Mouse (Mus musculus): Measurements from ENCODE around the gene Prkci.

The Prkci gene

DNA sequence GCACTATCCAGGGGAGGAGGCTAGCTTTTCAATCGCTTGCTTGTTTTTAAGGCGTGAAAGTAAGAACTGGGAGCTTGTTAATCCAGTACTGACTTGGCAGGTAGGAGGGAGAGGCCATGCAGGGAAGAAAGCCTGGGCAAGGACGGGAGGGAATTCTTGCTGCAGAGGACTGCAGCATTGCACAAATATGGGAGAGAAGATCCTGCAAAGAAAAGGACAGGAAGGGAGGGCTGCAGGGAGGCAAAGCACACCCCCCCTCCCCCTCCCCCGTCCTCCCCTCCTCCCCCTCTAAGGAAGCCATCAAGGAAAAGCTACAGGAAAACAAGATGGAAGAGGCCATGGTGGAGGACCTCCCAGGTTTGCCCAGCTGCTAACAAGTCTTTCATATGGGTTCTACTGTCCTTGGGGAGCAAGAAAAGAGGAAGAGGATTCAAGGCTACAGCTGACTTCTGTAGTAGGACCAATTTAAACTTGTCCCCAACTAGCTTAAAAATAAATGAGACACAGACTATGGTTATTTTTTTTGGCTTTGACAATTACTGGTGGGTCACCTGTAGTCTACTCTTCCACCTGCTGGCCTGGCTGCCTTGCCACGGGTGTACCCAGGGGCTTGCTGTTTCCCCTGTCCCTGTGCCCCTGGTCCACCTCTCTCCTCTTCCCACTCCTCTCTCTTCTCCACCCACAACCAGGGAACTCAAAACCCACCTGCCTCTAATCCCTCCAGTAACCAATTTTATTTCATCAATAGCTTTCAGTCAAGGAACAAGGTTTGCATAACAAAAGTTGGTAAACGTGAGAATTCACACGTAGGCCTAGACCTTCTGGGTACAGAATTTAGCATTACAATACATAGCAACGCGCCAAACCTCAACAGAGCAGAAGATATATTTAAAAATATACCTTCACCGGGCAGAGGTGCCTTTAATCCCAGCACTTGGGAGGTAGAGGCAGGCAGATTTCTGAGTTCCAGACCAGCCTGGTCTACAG is 93.5 kb downstream of the Prkci start:
- DNase-seq, result no peak

DNA sequence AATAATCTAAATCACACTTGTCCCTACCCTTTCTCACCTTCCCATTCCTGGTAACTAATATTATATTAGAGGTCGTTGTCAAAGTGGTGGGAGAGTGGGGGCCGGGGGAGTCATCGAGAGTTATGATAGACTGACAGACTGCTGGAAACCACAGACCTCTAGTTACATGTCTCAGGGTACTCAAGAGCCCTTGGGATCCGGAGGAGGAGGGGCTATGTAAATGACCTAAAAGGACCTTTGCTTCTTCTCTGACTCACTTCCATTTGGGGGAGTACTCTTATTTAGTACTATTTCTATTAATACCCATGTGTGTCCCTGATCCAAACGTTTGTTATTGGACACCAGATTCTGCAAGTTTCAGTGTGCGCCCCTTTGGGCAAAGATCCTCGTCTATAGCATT is 94.4 kb downstream of the Prkci start:
- DNase-seq, result peak; percentile 46 to 61

DNA sequence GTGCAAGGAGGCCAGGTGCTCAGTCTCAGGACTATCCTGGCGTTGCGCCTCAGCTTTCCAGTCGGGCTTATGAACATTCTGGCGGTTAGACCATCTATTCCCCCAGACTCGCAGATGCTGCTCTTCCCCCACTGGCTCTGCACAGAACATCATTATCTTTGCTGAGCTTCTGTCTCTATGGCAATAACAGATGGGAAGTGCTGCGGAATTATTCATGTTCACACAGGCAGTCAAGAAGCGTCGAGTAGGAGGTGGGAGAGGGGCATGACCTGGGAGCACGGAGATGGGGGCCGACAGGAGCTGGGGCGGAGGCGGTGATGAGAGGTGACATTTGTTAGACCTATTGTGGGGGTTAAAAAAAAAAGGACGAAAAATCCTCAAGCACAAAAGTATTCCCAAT is 97.6 kb downstream of the Prkci start:
- peak; percentile 33 to 34 for DNase-seq

DNA sequence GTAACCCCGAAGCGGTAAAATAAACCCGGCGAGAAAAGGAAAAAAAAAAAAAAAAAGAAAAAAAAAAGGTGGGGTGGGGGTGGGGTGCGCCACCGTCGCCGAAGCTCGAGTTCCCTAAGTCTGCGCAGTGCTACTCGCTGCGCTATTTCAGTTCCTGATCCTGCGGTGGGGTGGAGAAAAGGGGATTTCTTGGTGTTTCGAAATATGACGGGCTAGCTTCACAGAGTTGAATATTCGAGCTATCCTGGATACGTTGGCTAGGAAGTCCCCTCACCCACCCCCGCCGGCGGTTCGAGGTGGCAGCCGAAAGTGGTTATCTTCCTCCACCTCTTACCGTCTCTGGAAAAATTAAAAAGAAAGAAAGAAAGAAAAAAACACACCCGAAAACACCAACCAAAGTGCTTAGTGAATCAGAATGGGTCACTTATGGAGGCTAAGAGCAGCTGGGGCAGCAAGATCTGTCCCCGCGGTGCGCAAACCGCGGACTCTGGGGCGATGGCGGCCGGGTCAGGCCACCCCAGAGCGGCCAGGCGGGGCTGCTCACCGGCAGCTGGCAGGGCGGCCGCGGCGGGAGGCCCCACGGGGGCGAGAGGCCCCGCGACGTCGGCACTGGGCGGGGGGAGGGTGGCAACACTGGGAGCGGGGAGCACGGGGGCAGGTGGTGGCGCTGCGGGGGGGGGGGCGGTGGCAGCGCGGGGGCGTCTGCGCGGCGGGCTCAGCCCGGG is 98.2 kb downstream of the Prkci start:
- DNase-seq, result peak; percentile 84 to 87

DNA sequence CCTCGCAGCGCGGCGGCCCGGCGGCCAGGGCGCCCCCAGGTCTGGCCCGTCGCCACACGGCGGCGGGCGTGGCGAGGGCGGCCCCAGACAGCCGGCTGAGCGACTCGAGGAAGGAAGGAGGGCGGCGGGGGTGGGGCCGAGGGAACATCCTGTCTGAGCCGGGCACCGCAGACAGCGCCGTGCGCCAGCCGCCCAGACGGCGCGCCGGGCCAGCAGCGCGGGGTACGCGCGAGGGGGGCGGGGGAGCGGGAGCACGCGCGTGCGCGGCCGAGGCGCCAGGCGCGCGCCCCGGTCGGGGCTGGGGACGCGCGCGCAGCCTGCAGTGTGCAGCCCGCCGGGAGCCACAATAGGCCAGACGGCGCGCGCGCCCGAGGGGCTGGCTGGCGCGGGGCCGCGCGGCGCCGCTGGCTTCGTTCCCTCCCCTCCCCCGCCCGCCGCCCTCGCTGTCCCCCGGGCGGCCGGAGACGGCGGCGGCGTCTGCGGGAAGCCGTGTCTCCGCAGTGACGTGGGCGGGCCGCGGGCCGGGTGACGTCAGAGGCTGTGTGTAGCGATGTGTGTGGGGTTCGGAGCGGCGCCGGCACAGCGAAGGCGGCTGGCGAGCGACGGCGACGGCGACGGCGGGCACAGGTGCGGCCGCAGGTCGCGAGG is 99.1 kb downstream of the Prkci start, which contains the start of gene Skil:
Gene Skil (plus strand): TSS at position 528 of the 648 bp plus-strand sequence.
- peak; percentile 96 to 97 for DNase-seq

DNA sequence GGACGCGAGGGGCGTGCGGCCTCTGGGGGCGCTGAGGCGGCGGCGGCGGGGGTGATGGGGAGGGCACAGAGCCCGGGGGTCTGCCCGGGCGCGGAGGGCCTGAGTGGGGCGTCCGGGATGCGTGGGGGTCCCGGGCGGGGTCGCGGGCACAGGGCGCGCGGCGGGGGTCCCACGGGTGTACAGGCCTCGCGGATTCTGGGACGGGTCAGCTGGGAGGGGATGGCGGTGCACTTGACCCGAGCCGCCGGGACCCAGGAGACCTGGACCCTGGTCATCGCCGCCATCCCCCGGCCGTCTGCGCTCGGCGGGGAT is 99.6 kb downstream of the Prkci start:
- no peak for DNase-seq

DNA sequence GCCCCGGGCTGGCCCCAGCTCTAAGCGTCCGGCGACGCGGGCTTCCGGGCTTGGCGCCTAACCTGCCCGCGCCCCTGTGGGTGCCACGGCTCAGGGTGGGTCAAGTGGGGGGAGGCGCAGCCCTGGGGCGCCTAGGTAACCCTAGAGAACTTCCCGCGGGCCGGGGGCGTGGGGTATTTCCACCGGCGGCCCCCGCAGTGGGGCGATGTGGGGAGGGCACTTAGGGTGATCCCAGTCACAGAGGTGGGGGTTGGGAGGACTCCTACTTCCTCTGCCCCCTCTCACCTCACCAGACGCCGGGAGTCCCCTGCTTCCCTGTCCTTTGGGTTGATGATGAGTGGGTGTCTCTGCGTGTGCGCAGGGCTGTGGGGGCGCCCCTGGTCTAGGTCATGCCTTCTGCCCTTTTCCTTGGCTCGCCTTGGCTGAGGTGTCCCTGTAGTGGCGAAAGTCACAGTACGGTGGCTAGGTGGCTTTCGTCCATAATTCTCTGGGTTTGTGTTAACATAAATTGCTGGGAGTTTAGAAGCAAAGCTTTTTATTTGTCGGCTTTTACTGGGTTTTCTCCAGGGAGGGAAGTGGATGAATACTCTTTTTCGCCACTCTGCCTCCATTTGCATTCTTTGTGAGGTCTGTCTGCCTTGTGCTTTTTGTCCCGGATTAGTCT is 100.1 kb downstream of the Prkci start:
- DNase-seq, result peak; percentile 65

DNA sequence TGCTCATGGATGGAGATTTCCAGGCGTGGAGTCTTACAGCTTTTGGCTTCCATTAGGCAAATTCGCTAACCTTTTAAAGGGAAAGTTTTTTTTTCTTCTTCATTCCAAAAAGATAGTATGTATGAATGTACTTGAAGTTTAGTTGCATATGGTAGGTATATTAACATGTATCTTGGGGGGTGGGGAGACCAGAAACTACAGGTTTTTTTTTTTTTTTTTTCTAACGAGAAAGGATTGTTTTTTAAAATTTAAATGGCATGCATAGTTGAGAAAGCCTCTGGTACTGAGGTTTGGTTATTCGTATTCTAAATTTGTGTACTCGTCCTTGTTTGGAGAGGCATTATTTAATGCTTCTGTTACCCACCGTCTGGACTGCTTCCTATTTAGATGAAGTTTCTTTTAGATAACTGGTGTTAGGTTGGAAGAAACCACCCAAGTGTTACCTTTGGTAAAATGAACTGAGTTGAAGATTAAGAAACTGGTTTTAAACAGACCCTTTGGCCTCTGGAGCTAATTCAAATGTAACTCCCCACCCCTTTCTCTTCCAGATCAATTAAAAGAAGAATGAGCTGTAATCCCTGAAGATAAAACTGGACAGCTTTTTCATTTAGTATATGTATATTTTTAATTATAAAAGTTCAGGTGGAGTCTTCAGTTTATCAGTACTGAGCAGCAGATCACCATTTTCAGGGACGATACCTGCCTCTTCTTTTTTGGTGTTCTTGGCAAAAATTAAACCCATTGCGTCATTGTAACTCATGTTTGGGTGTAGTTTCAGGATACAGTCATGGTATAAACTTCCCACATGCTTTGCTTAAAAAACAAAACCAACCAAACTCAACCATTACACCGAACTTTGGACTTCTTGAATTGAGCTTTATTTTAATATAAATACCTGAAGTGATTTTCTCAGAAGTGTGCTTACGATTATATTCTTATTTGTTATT is 100.9 kb downstream of the Prkci start:
- no peak for DNase-seq

DNA sequence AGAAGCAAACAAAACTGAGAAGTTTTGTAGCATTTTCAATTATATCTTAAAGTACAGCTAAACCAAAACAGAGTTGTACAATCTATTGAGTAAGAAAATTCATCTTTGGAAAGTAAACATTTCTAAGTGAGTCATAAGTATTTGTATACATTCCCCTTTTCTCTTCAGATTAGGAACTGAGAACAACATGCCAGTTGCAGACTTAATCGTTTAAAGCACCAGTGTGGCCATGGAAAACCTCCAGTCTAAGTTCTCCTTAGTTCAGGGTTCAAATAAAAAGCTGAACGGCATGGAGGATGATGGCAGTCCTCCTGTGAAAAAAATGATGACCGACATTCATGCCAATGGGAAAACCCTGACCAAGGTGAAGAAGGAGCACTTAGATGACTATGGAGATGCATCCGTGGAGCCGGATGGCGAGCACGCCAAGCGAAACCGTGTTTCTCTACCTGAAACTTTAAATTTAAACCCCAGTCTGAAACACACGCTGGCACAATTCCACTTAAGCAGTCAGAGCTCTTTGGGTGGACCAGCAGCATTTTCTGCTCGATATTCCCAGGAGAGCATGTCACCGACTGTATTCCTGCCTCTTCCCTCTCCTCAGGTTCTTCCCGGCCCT is 101.7 kb downstream of the Prkci start:
- DNase-seq, result no peak

DNA sequence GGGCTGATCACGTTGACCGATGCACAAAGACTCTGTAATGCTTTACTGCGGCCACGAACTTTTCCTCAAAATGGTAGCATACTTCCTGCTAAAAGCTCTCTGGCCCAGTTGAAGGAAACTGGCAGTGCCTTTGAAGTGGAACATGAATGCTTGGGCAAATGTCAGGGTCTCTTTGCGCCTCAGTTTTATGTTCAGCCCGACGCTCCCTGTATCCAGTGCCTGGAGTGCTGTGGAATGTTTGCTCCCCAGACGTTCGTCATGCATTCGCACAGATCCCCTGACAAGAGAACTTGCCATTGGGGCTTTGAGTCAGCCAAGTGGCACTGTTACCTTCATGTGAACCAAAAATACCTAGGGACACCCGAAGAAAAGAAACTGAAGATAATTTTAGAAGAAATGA is 102.4 kb downstream of the Prkci start:
- no peak for DNase-seq

DNA sequence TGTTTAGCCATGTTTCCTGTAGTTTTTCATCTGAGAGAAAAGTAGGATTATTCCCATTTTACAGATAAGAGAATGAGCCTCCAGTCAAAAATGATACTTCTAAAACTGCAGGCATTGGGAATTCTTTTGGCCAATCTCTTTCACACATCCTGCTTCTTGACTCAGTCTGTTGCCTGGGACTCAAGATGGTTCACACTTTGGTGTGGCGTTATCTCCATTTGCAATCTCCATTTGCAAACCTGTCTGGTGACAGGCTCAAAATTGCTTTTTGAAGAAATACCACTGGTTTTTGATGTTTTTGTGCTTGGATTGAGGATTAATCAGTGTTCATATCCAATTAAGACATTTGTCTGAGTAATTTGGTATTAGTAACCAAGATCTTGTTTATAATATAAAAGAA is 103.0 kb downstream of the Prkci start:
- no peak for DNase-seq

DNA sequence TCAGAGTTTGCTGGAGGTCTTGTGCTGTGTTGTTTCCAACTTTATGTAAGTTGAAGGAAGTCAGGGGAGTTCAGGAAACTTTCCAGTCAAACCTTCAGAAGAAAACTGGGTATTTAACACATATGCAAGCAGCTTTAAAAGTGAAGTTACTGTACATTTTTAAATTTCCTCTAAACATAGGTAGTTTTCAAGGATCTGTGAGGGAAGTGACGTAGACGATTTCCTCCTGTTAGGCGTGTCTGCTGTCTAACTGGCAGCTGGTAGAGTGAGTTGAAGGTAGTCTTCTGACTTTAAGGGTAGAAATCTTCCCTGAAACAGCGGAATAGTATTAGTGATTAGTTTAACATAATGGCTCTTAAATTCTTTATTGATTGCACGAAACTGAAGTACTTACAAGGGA is 104.5 kb downstream of the Prkci start:
- DNase-seq, result no peak

DNA sequence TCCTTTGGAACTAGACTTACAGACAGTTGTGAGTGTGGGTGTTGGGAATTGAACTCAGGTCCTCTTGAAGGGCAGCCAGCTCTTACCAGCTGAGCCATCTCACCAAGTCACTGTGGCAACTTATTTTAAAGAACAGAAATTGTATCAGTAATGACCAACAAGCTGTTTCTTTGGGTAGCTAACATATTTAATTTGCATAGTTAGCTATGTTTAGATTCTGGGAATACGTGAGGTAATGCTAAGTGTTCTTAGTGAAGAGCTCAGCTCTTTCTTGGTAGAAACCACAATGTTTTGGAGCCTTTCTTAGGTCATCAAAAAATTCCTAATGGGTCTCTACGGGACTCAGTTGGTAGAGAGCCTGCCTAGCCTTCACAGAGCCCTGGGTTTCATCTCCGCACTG is 105.3 kb downstream of the Prkci start:
- no peak for DNase-seq

Data from B cell, adult 2 months (primary cell).